Mouse (Mus musculus) embryonic facial prominence, embryonic 15.5 days (tissue): ENCODE measurements at regions not wholly inside any gene's neighbourhood (a gene's known extent, or its start where the extent isn't known, plus 50 kb on each side); places are given as distances from the start of the nearest gene placed in this dataset.

Experiments
- ATAC-seq: fragments of 200-750 bp; cut with Nextera tagmentation; 2 replicates; pipeline ENCODE4 v1.8.0; 2017; ENCODE audit warnings: low read depth, moderate TSS enrichment; ENCODE audit not compliant: insufficient number of reproducible peaks, low FRiP score, low TSS enrichment
- H3K27ac ChIP-seq: fragments of 300-500 bp; sonication (generic); replicated peaks from 2 replicates; pipeline ENCODE4 v1.5.1; 2015; ENCODE audit warnings: mild to moderate bottlenecking, inconsistent platforms
- H3K27me3 ChIP-seq: fragments of 300-500 bp; sonication (generic); 2 replicates; pipeline ENCODE4 v1.6.1; 2015; ENCODE audit warnings: inconsistent platforms
- H3K36me3 ChIP-seq: fragments of 300-500 bp; sonication (generic); 2 replicates; pipeline ENCODE4 v1.6.1; 2015; ENCODE audit warnings: mild to moderate bottlenecking, inconsistent platforms
- H3K4me1 ChIP-seq: fragments of 300-500 bp; sonication (generic); 2 replicates; pipeline ENCODE4 v1.6.1; 2015; ENCODE audit warnings: inconsistent platforms
- H3K4me2 ChIP-seq: fragments of 300-500 bp; sonication (generic); replicated peaks from 2 replicates; pipeline ENCODE4 v1.6.1; 2015; ENCODE audit warnings: mild to moderate bottlenecking, inconsistent platforms
- H3K4me3 ChIP-seq: fragments of 300-500 bp; sonication (generic); replicated peaks from 2 replicates; pipeline ENCODE4 v1.5.1; 2015; ENCODE audit warnings: mild to moderate bottlenecking, inconsistent platforms
- H3K9ac ChIP-seq: fragments of 300-500 bp; sonication (generic); 2 replicates; pipeline ENCODE4 v1.6.1; 2015; ENCODE audit warnings: inconsistent platforms
- H3K9me3 ChIP-seq: fragments of 300-500 bp; sonication (generic); replicated peaks from 2 replicates; pipeline ENCODE4 v1.6.1; 2016; ENCODE audit warnings: inconsistent platforms
- WGBS: fragments of 180-500 bp; shearing (Covaris S2); methylation state at CpG from one replicate; pipeline ENCODE4 v1.1.7; 2015; 5-methylcytosine and 5-hydroxymethylcytosine counted together

GRCm38 (mm10) chr4:152886773-152887172 is 409.1 kb upstream of the Kcnab2 start:
- no peak for ATAC-seq
- 78% methylated on average over 9 of the region's 9 CpGs for WGBS

GRCm38 (mm10) chr4:152881433-152881930 is 403.8 kb upstream of the Kcnab2 start:
- Histone ChIP-seq H3K27me3 (no peaks in the 10 kb centered on the region), H3K27ac (no peak overlapping the region), H3K9ac (no peak overlapping the region), H3K4me3 (no peak overlapping the region), H3K36me3 (no peaks in the 10 kb centered on the region), H3K4me2 (no peak overlapping the region), H3K4me1 (no peaks in the 10 kb centered on the region), H3K9me3 (no peaks in the 10 kb centered on the region)
- ATAC-seq: no peak

More at GRCm38 (mm10) chr4:152886773-152887172, 409.1 kb upstream of the Kcnab2 start:
- H3K36me3 ChIP-seq: no peaks in the 10 kb centered on the region
- H3K9ac ChIP-seq: no peak overlapping the region
- H3K27ac ChIP-seq: no peak overlapping the region
- H3K27me3 ChIP-seq: no peaks in the 10 kb centered on the region
- no peak overlapping the region for H3K4me2 ChIP-seq
- H3K4me3 ChIP-seq: no peak overlapping the region
- no peaks in the 10 kb centered on the region for H3K4me1 ChIP-seq
- no peaks in the 10 kb centered on the region for H3K9me3 ChIP-seq

DNA sequence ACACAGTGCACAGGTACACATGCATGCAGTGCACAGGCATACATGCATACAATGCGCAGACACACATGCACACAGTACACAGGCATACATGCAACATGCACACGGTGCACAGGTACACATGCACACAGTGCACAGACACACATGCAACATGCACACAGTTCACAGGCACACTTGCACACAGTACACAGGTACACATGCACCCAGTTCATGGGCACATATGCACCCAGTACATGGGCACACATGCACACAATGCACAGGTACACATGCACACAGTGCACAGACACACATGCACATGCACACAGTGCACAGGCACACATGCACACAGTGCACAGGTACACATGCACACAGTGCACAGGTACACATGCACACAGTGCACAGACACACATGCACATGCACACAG is 402.7 kb upstream of the Kcnab2 start:
- no peak overlapping the region for H3K4me2 ChIP-seq
- 98% methylated on average over 2 of the region's 2 CpGs for WGBS

GRCm38 (mm10) chr4:152878941-152879340 is 401.3 kb upstream of the Kcnab2 start:
- Histone ChIP-seq H3K27me3 (no peaks in the 10 kb centered on the region), H3K9ac (no peak overlapping the region), H3K4me1 (no peaks in the 10 kb centered on the region), H3K9me3 (no peaks in the 10 kb centered on the region), H3K36me3 (no peaks in the 10 kb centered on the region), H3K27ac (no peak overlapping the region), H3K4me3 (no peak overlapping the region), H3K4me2 (no peak overlapping the region)
- no peak for ATAC-seq
- WGBS: 79% methylated on average over 14 of the region's 14 CpGs

More for the DNA sequence above, 402.7 kb upstream of the Kcnab2 start:
- Histone ChIP-seq H3K27ac (no peak overlapping the region), H3K4me1 (no peaks in the 10 kb centered on the region), H3K36me3 (no peaks in the 10 kb centered on the region), H3K27me3 (no peaks in the 10 kb centered on the region), H3K9me3 (no peaks in the 10 kb centered on the region), H3K9ac (no peak overlapping the region), H3K4me3 (no peak overlapping the region)
- no peak for ATAC-seq

- H3K36me3 ChIP-seq: no peaks in the 10 kb centered on the region
- H3K4me2 ChIP-seq: no peak overlapping the region
- H3K9me3 ChIP-seq: no peaks in the 10 kb centered on the region
- ATAC-seq: no peak
- H3K4me3 ChIP-seq: no peak overlapping the region
- WGBS: 81% methylated on average over 3 of the region's 3 CpGs
- no peaks in the 10 kb centered on the region for H3K27me3 ChIP-seq
- no peak overlapping the region for H3K9ac ChIP-seq
- no peak overlapping the region for H3K27ac ChIP-seq
- no peaks in the 10 kb centered on the region for H3K4me1 ChIP-seq
Measured at GRCm38 (mm10) chr4:152878401-152878800, 400.7 kb upstream of the Kcnab2 start.

GRCm38 (mm10) chr4:152870046-152870445 is 392.4 kb upstream of the Kcnab2 start:
- Histone ChIP-seq H3K4me3 (no peak overlapping the region), H3K4me1 (no peaks in the 10 kb centered on the region), H3K9ac (no peak overlapping the region), H3K9me3 (no peaks in the 10 kb centered on the region), H3K4me2 (no peak overlapping the region), H3K27me3 (no peaks in the 10 kb centered on the region), H3K36me3 (no peaks in the 10 kb centered on the region), H3K27ac (no peak overlapping the region)
- ATAC-seq: no peak
- 79% methylated on average over 5 of the region's 5 CpGs for WGBS

- Histone ChIP-seq H3K9me3 (no peaks in the 10 kb centered on the region), H3K4me1 (no peaks in the 10 kb centered on the region), H3K27ac (no peak overlapping the region), H3K9ac (no peak overlapping the region), H3K27me3 (no peaks in the 10 kb centered on the region), H3K36me3 (no peaks in the 10 kb centered on the region), H3K4me2 (no peak overlapping the region), H3K4me3 (no peak overlapping the region)
- WGBS: 79% methylated on average over 8 of the region's 8 CpGs
- ATAC-seq: no peak
Measured at GRCm38 (mm10) chr4:152865894-152866293, 388.2 kb upstream of the Kcnab2 start.

DNA sequence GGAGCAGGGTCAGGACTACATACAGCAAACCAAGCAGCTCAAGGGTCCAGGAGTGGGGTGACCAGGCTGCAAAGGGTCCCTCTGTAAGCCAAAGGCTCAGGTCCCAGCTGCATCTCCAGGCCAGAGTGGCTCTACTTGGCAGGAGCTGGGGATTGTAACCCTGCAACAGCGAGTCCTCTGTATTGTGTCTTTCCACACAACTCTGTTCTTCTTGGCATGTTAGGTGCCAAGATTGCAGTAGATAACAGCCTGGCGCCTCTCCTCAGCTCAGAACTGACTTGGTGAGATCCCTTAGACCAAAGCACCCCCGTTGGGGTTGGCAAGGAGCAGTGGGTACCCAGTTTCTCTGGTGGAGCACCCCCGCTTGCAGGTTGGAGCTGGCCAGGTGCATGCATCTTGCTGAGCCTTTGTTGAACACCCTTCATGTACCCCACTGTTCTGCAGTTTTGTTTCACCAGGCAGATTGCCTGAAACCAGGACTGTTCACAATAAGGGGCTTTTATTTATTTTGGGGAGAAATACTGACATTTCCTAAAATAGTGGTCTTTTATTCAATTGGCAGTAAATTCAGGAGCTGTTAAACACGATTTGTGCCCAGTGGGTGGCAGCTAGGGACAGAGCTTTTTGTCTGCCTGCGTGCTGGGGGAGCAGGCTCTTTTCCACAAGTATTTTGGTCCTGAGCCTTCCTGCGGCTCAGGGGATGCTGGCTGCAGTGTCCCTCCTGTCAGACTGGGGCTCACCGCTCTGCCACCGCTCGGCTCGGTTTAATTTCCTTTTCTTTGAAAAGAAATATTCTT is 385.3 kb upstream of the Kcnab2 start:
- H3K4me1 ChIP-seq: no peaks in the 10 kb centered on the region
- no peak overlapping the region for H3K4me2 ChIP-seq
- no peak for ATAC-seq
- no peak overlapping the region for H3K27ac ChIP-seq
- no peak overlapping the region for H3K4me3 ChIP-seq
- 54% methylated on average over 11 of the region's 11 CpGs for WGBS
- H3K9ac ChIP-seq: no peak overlapping the region
- no peaks in the 10 kb centered on the region for H3K27me3 ChIP-seq
- H3K36me3 ChIP-seq: no peaks in the 10 kb centered on the region
- H3K9me3 ChIP-seq: no peaks in the 10 kb centered on the region

DNA sequence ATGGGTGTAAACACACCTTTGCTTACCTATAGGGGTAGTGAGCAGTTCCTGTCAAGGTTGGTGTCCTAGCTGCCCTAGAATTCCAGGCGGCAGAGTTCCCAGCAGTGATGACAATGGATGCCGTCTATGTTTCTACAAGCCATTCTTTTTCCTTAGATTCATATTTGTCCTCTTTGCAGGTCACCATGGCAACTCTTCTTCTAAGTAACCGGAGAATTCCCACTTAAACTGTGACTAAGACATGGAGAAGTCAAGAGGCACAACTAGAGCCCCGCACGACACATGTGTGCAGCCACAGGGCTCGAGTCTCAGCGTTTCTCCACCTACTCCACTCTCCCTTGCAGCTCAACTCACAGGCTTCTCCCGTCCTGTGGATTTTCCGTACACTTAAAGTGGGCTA is 381.5 kb upstream of the Kcnab2 start:
- no peaks in the 10 kb centered on the region for H3K4me1 ChIP-seq
- no peak overlapping the region for H3K4me3 ChIP-seq
- no peaks in the 10 kb centered on the region for H3K36me3 ChIP-seq
- no peak for ATAC-seq
- WGBS: 74% methylated on average over 9 of the region's 9 CpGs
- no peaks in the 10 kb centered on the region for H3K27me3 ChIP-seq
- H3K9ac ChIP-seq: no peak overlapping the region
- no peaks in the 10 kb centered on the region for H3K9me3 ChIP-seq
- H3K4me2 ChIP-seq: no peak overlapping the region
- no peak overlapping the region for H3K27ac ChIP-seq

DNA sequence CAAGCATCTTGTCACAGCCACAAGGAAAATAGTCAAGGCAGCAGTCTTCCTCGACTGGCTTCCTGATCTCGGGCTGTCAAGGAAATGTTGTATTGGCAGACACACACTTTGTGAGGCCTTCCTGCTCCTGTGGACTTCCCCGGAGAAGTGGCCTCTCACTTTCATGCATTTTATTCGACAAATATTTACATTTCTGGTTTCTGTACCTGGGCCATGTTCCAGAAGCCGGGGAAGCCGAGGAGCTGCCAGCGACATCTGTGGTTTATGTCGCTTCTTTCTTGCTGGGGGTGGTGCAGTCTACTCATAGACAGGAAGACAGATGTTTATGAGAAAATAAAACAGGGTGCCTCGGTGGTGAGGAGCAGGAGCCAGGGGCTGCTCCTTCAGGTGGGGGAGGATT is 372.5 kb upstream of the Kcnab2 start:
- 55% methylated on average over 9 of the region's 9 CpGs for WGBS
- H3K9me3 ChIP-seq: no peaks in the 10 kb centered on the region
- H3K4me3 ChIP-seq: no peak overlapping the region
- no peaks in the 10 kb centered on the region for H3K27me3 ChIP-seq
- H3K4me2 ChIP-seq: no peak overlapping the region
- no peaks in the 10 kb centered on the region for H3K4me1 ChIP-seq
- H3K36me3 ChIP-seq: no peaks in the 10 kb centered on the region
- ATAC-seq: no peak
- no peak overlapping the region for H3K9ac ChIP-seq
- H3K27ac ChIP-seq: no peak overlapping the region

- no peaks in the 10 kb centered on the region for H3K27me3 ChIP-seq
- no peaks in the 10 kb centered on the region for H3K4me1 ChIP-seq
- 0 out of 2 replicates have a peak, but pooled peaks cover 6% of the 10 kb centered on the region for H3K9me3 ChIP-seq
- 55% methylated on average over 8 of the region's 8 CpGs for WGBS
- no peak overlapping the region for H3K9ac ChIP-seq
- no peak overlapping the region for H3K4me3 ChIP-seq
- H3K27ac ChIP-seq: no peak overlapping the region
- H3K4me2 ChIP-seq: no peak overlapping the region
- ATAC-seq: peak; percentile 73; the same call in 1 of the 2 replicates
- H3K36me3 ChIP-seq: no peaks in the 10 kb centered on the region
Measured at GRCm38 (mm10) chr4:152836080-152836479, 358.4 kb upstream of the Kcnab2 start.
